Mouse (Mus musculus): ENCODE measurements at regions not wholly inside any gene's neighbourhood (a gene's known extent, or its start where the extent isn't known, plus 50 kb on each side); places are given as distances from the start of the nearest gene placed in this dataset.

- ATAC-seq (replicated peaks; ENCODE audit: poor library complexity) = peak; percentile 88
Observed at GRCm38 (mm10) chr12:36748345-36748744, 360.0 kb upstream of the Meox2 start.

GRCm38 (mm10) chr12:36765315-36766058 is 342.9 kb upstream of the Meox2 start:
- no peak for ATAC-seq (replicated peaks; ENCODE audit: poor library complexity)

- ATAC-seq (replicated peaks; ENCODE audit: poor library complexity) = no peak
Observed at GRCm38 (mm10) chr12:36766167-36766566, 342.2 kb upstream of the Meox2 start.

GRCm38 (mm10) chr12:36780761-36781160 is 327.6 kb upstream of the Meox2 start:
- ATAC-seq (replicated peaks; ENCODE audit: poor library complexity) = no peak

- ATAC-seq (replicated peaks; ENCODE audit: poor library complexity) = no peak
Observed at GRCm38 (mm10) chr12:36790866-36791265, 317.5 kb upstream of the Meox2 start.

GRCm38 (mm10) chr12:36791430-36791829 is 316.9 kb upstream of the Meox2 start:
- ATAC-seq (replicated peaks; ENCODE audit: poor library complexity) = no peak

GRCm38 (mm10) chr12:36792205-36792604 is 316.1 kb upstream of the Meox2 start:
- peak; percentile 97 for ATAC-seq (replicated peaks; ENCODE audit: poor library complexity)

- no peak for ATAC-seq (replicated peaks; ENCODE audit: poor library complexity)
Observed at GRCm38 (mm10) chr12:36793799-36794198, 314.5 kb upstream of the Meox2 start.

GRCm38 (mm10) chr12:36796201-36796600 is 312.1 kb upstream of the Meox2 start:
- ATAC-seq (replicated peaks; ENCODE audit: poor library complexity) = no peak

GRCm38 (mm10) chr12:36817938-36818337 is 290.4 kb upstream of the Meox2 start:
- no peak for ATAC-seq (replicated peaks; ENCODE audit: poor library complexity)

GRCm38 (mm10) chr12:36818852-36819251 is 289.5 kb upstream of the Meox2 start:
- no peak for ATAC-seq (replicated peaks; ENCODE audit: poor library complexity)

GRCm38 (mm10) chr12:36826766-36827165 is 281.6 kb upstream of the Meox2 start:
- no peak for ATAC-seq (replicated peaks; ENCODE audit: poor library complexity)

- peak; percentile 97 for ATAC-seq (replicated peaks; ENCODE audit: poor library complexity)
Observed at GRCm38 (mm10) chr12:36831307-36831997, 276.9 kb upstream of the Meox2 start.

- ATAC-seq (replicated peaks; ENCODE audit: poor library complexity) = peak; percentile 74
Observed at GRCm38 (mm10) chr12:36842957-36843356, 265.4 kb upstream of the Meox2 start.

- no peak for ATAC-seq (replicated peaks; ENCODE audit: poor library complexity)
Observed at GRCm38 (mm10) chr12:36845130-36845529, 263.2 kb upstream of the Meox2 start.

- no peak for ATAC-seq (replicated peaks; ENCODE audit: poor library complexity)
Observed at GRCm38 (mm10) chr12:36849086-36849485, 259.3 kb upstream of the Meox2 start.

GRCm38 (mm10) chr12:36863113-36863512 is 245.2 kb upstream of the Meox2 start:
- no peak for ATAC-seq (replicated peaks; ENCODE audit: poor library complexity)

GRCm38 (mm10) chr12:36880724-36881123 is 227.6 kb upstream of the Meox2 start:
- ATAC-seq (replicated peaks; ENCODE audit: poor library complexity) = 0 out of 2 replicates have a peak, but pooled peaks have one; percentile 23

GRCm38 (mm10) chr12:36913364-36913763 is 195.0 kb upstream of the Meox2 start:
- no peak for ATAC-seq (replicated peaks; ENCODE audit: poor library complexity)

- ATAC-seq (replicated peaks; ENCODE audit: poor library complexity) = no peak
Observed at GRCm38 (mm10) chr12:36917576-36918106, 190.7 kb upstream of the Meox2 start.

- no peak for ATAC-seq (replicated peaks; ENCODE audit: poor library complexity)
Observed at GRCm38 (mm10) chr12:36918294-36918876, 190.0 kb upstream of the Meox2 start.

- no peak for ATAC-seq (replicated peaks; ENCODE audit: poor library complexity)
Observed at GRCm38 (mm10) chr12:36923558-36923957, 184.8 kb upstream of the Meox2 start.

Measured in megakaryocyte progenitor cell, adult 5-6 weeks (primary cell).